ENCODE assay signal across 8 mouse cellular contexts in the genomic region with DNA sequence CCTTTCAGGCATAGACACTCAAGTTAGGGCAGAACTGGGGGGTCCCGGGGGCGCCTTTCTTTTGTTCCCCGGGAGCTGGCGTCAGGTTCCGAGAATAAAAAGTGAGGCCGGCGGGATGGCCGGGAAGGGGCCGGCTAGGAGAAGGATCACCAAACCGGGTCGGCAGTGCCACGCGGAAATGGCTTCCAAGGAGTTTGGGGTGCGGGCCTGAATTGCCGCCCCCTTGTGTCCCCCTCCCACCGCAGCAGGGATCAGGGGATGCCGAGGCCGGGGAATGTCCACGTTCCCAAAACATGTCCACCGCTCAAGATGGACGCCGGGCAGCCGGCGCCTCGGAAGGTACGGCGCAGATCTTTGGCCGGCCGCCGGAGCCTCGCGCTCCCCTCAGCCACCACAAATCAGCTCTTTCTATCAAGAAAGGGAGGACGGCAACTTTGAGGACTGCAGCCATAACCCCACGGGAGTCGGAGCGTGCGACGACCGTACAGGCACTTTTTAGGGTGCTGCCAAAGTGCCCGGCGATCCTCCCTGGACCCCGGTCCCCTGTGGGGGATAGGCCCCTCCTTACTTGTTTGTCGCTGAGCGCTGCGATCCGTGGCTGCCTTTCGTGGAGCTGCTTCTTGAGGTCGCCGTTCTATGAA. TPM values are rescaled to one million over a fixed set of nuclear protein-coding genes. Genes with fewer than 3 reads are reported as not detected.
DNase-seq lines count a peak whose midpoint lies in the region; ATAC-seq and TF ChIP-seq lines count a peak whose summit lies in the region.

No protein-coding gene starts in this region.

- in situ Hi-C loops in ES-E14 (cut with MboI; ENCODE audit: low sequenced_read_pairs in 2 of 2, unreplicated experiment in 2 of 2) = no loop called here

- no peaks in the 10 kb centered on the region for H3K27me3 ChIP-seq in hindbrain, embryonic 13.5 days
- peaks cover 68% of the 10 kb centered on the region for H3K27me3 ChIP-seq in liver, embryonic 11.5 days (replicated peaks; ENCODE audit: control insufficient read depth, insufficient read depth, low read length)

- TF ChIP-seq POLR2A in cortical plate, adult 2 months (IDR thresholded peaks at IDR 0.05; ENCODE audit: extremely low read depth, insufficient read depth, low read length) = no peak

- H3K27ac ChIP-seq in ES-E14 (ENCODE audit: insufficient read depth, low read depth, low read length, poor library complexity, severe bottlenecking) = no peak overlapping the region
- H3K27ac ChIP-seq in cortical plate, adult 2 months (ENCODE audit: insufficient read depth, low read length) = no peak overlapping the region
- H3K27ac ChIP-seq in hindbrain, embryonic 13.5 days = peak overlapping the region; percentile 97
- no peak overlapping the region for H3K27ac ChIP-seq in liver, embryonic 11.5 days (ENCODE audit: low read depth, low read length)

- no peaks in the 10 kb centered on the region for H3K36me3 ChIP-seq in ES-E14 (ENCODE audit: control insufficient read depth, insufficient read depth, low read length, poor library complexity, severe bottlenecking)
- H3K36me3 ChIP-seq in hindbrain, embryonic 13.5 days = no peaks in the 10 kb centered on the region
- no peaks in the 10 kb centered on the region for H3K36me3 ChIP-seq in liver, embryonic 11.5 days (ENCODE audit: control insufficient read depth, insufficient read depth, low read length)

- no peak for TF ChIP-seq CTCF in cortical plate, adult 2 months (IDR thresholded peaks at IDR 0.05; ENCODE audit: extremely low read depth, insufficient read depth, low read length)

- peak; percentile 15 for DNase-seq in layer of hippocampus, adult 11-12 months (ENCODE audit: low spot score)
- no peak for DNase-seq in layer of hippocampus, adult 9-10 months (ENCODE audit: low spot score)
- DNase-seq in ES-E14 (ENCODE audit: low read depth, low spot score) = no peak
- peak; percentile 71 for DNase-seq in liver, embryonic 11.5 days (ENCODE audit: low spot score)
- DNase-seq in right cerebral cortex, postnatal 4 days = peak; percentile 34
- no peak for DNase-seq in yolk sac, embryonic 10.5 days (ENCODE audit: low spot score)

- peak; percentile 1; the same call in 1 of the 2 replicates for ATAC-seq in hindbrain, embryonic 13.5 days (ENCODE audit: low FRiP score)
- ATAC-seq in liver, embryonic 11.5 days (replicated peaks; ENCODE audit: low FRiP score) = no peak

- H3K4me1 ChIP-seq in ES-E14 (ENCODE audit: control insufficient read depth in 2 of 2, insufficient read depth in 2 of 2, low read length in 2 of 2, poor library complexity in 1 of 2) = peaks cover 0 to 7% of the 10 kb centered on the region in 2 experiments; a peak in 2 of 4 replicates
- H3K4me1 ChIP-seq in cortical plate, adult 2 months (ENCODE audit: control insufficient read depth, insufficient read depth, low read length) = no peaks in the 10 kb centered on the region; the same call in 1 of the 2 replicates
- peaks cover 47% of the 10 kb centered on the region for H3K4me1 ChIP-seq in hindbrain, embryonic 13.5 days (replicated peaks)
- H3K4me1 ChIP-seq in liver, embryonic 11.5 days (replicated peaks; ENCODE audit: control insufficient read depth, insufficient read depth, low read length) = peaks cover 11% of the 10 kb centered on the region

- H3K4me2 ChIP-seq in hindbrain, embryonic 13.5 days = peak overlapping the region; percentile 94
- H3K4me2 ChIP-seq in liver, embryonic 11.5 days = peak overlapping the region; percentile 93

- H3K4me3 ChIP-seq in ES-E14 (ENCODE audit: insufficient read depth in 1 of 2, low read depth in 1 of 2, low read length in 2 of 2, poor library complexity in 1 of 2, severe bottlenecking in 1 of 2) = peak overlapping the region; percentile 88 to 99
- peak overlapping the region; percentile 36 for H3K4me3 ChIP-seq in cortical plate, adult 2 months (ENCODE audit: insufficient read depth, low read length)
- H3K4me3 ChIP-seq in hindbrain, embryonic 13.5 days = peak overlapping the region; percentile 83
- H3K4me3 ChIP-seq in liver, embryonic 11.5 days (ENCODE audit: low read depth, low read length) = peak overlapping the region; percentile 69

- WGBS in hindbrain, embryonic 13.5 days = 0% methylated on average over 49 of the region's 49 CpGs
- WGBS in liver, embryonic 11.5 days = 1% methylated on average over 49 of the region's 49 CpGs

- H3K9ac ChIP-seq in ES-E14 (ENCODE audit: insufficient read depth, low read depth, low read length, poor library complexity, severe bottlenecking) = peak overlapping the region; percentile 92
- H3K9ac ChIP-seq in hindbrain, embryonic 13.5 days = peak overlapping the region; percentile 95
- H3K9ac ChIP-seq in liver, embryonic 11.5 days (ENCODE audit: low read depth, low read length) = no peak overlapping the region

- no peaks in the 10 kb centered on the region for H3K9me3 ChIP-seq in ES-E14 (ENCODE audit: control insufficient read depth, insufficient read depth, low read depth, low read length)
- H3K9me3 ChIP-seq in hindbrain, embryonic 13.5 days = no peaks in the 10 kb centered on the region
- no peaks in the 10 kb centered on the region for H3K9me3 ChIP-seq in liver, embryonic 11.5 days (ENCODE audit: control insufficient read depth, low read length)

TF ChIP-seq in ES-E14, 5 proteins besides CTCF, POLR2A, EP300 and RAD21:
- TF ChIP-seq ZNF384 (IDR thresholded peaks at IDR 0.05; ENCODE audit: low read depth, low read length) (no peak), CHD2 (IDR thresholded peaks at IDR 0.05; ENCODE audit: low read depth, low read length) (no peak), HCFC1 (IDR thresholded peaks at IDR 0.05; ENCODE audit: borderline replicate concordance, insufficient read depth, low read length) (no peak), ZC3H11A (IDR thresholded peaks at IDR 0.05; ENCODE audit: borderline replicate concordance, low read depth, low read length) (no peak), MAFK (IDR thresholded peaks at IDR 0.05; ENCODE audit: insufficient read depth, low read depth, low read length) (no peak)

RNA-seq across cellular contexts. Expression of gene Phf21b, which starts 1.6 kb away (rescaled TPM):
- total RNA-seq in ES-E14 (2012; rRNA removed) = 7.5 and 11.8 TPM in 2 replicates
- 22.9 and 30.1 TPM in 2 replicates for polyA plus RNA-seq in cortical plate, adult 2 months (2012; rRNA removed)
- polyA plus RNA-seq in hindbrain, embryonic 13.5 days (2015; fragmentation: Nextera tagmentation; extraction: Ambion mirVana) = 10.9 and 11.3 TPM in 2 replicates
- 0.26 and 0.62 TPM in 2 replicates for polyA plus RNA-seq in liver, embryonic 11.5 days (2014; fragmentation: Nextera tagmentation; extraction: Ambion mirVana)

Comparison
In these comparisons a context has a peak if more than half of its experiments do, and no peak if none do; other contexts are left out.
1. DNase-seq: peak in layer of hippocampus, adult 11-12 months (single experiment), liver, embryonic 11.5 days (single experiment) and right cerebral cortex, postnatal 4 days (single experiment); none in layer of hippocampus, adult 9-10 months (single experiment), ES-E14 (single experiment) and yolk sac, embryonic 10.5 days (single experiment).
2. H3K4me3 ChIP-seq: peak in every context shown above with its lines; median percentile 94 in ES-E14; 83 in hindbrain, embryonic 13.5 days; 69 in liver, embryonic 11.5 days; 36 in cortical plate, adult 2 months.